Mouse (Mus musculus): ENCODE data around the gene Tmem212.

The Tmem212 gene

GRCm38 (mm10) chr3:27843266-27843665 lies 52.9 kb downstream of the Tmem212 start:
- DNase-seq (ENCODE audit: low spot score): no peak

- no peak for DNase-seq (ENCODE audit: low spot score)
Observed at GRCm38 (mm10) chr3:27842856-27843255, 53.3 kb downstream of the Tmem212 start.

DNA sequence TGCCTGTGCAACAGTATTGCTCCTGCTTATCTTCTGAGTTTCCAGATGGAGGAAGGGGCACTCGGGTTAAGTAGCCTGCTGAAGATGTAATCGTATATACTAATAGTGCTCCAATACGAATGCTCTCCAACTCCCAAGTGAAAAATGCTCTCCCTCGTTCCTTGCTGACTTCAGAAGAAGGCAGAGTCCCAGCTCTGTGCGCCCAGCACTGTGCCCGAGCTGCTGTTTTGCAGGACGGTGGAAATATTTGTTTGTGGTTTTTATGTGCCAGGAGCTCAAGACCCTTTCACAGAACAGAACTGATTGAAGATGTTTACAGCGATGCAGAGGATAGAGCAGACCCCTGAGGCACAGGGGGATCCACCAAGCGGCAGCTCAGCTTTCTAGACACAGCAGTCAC lies 55.9 kb downstream of the Tmem212 start:
- DNase-seq (ENCODE audit: low spot score): no peak

DNA sequence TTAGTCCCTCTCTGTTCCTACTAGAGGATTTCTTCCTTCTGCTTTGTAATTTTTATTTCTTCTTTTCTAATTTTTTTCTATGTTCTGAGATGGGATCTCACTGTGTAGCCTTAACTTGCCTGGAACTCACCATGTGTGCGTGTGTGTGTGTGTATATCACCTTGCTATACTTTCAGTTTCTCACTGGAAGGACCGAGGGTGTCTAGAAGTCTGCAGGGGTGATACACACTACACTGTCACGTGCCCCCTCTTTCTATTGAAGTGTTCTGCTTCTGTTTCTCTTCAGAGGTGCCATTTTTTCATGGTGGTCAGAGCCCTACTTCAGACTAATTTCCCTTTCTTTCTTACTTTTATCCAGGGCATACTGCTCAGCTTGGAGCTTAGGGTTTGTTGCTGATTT lies 56.4 kb downstream of the Tmem212 start:
- DNase-seq (ENCODE audit: low spot score): no peak

GRCm38 (mm10) chr3:27839231-27839630 lies 56.9 kb downstream of the Tmem212 start:
- DNase-seq (ENCODE audit: low spot score): no peak

DNA sequence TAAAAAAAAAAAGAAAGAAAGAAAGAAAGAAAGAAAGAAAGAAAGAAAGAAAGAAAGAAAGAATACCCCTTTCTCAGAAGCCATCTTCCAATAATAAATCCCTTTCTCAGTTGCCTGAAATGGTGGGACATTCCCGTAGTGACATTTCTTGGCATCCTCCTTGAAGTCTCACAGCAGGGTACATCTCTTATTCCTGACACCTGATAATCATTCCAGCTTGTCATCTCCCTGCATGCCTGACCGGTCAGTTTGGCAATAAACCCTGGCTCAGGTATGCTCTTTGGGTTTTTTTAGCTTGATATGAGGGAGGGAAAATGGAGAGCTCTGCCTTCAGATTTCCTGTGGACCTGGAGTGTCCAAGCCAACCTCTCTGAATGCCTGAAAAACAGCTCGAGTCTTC lies 59.9 kb downstream of the Tmem212 start:
- DNase-seq (ENCODE audit: low spot score): no peak

GRCm38 (mm10) chr3:27835786-27836185 lies 60.4 kb downstream of the Tmem212 start:
- DNase-seq (ENCODE audit: low spot score): no peak

DNA sequence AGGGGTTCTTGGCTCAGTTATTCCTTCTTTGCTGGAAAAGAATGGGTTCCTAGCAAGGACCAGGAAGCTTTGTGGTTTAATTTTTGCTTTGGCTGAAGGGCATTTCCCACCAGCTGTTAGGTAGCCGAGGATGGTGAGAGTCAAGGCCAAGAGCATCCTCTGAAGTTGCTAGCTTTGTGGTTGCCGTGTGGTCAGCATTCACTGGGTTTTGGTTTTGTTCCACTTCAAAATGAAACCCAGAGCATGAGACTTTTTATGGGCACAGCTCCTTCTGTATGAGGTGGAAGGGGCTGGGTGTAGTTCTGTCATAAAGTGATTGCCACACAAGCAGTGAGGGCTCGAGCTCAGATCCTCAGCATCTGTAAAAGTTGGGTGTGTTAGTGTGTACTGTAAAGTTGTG lies 67.4 kb downstream of the Tmem212 start:
- DNase-seq (ENCODE audit: low spot score): no peak

DNA sequence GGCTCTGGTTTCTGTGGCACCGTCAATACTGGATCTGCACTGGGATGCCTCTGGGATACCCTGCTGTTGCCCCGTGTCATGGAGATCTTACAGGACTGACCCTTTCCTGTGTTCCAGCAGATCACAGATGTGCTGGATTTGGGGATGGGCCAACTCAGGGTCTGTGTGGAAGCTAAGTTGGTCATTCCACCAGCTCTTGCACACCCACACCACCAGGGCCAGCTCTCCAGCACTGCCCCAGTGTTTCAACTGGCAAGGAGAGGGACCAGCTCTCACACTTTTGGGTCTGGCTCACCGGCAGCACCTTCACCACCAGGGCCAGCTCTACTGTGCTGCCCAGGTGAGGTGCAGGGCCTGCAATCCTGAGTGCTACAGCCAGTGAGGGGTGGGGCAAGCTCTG lies 68.9 kb downstream of the Tmem212 start:
- no peak for DNase-seq (ENCODE audit: low spot score)

DNA sequence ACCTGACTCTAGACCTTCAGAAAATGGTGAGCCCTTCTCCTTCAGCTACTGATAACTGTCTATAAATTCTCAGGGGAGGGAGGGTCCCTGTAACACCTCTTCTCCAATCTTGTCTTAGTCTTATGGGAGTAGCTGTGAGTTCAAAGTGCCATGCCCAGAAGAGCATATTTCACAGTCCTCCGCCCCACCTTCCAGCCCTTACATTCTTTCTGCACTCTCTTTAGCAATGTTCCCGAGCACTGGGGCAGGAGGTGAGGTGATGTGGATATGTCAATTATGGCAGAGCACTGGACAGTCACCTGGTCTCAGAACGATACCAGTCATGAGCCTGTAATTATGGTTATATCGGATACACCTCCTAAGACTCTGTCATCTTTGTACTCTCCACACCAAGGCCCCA lies 70.2 kb downstream of the Tmem212 start:
- no peak for DNase-seq (ENCODE audit: low spot score)

Measured in ovary, adult 18-20 months (tissue).